25 mouse cellular contexts compared by ENCODE assay signal in genomic region chr1:90800466-90800865, GRCm38 (mm10). TPM values are rescaled to one million over a fixed set of nuclear protein-coding genes. Genes with fewer than 3 reads are reported as not detected.
DNase-seq lines count a peak whose midpoint lies in the region; ATAC-seq lines count a peak whose summit lies in the region.
"Had no signal": no experiment of that assay in that cellular context is flagged by ENCODE, and none has a peak within 500 bp of the region (broad histone marks: within the 10 kb centered on the region; RNA-seq: fewer than 3 reads in every experiment).

No protein-coding gene starts in this region.

- no peak overlapping the region for H3K4me3 ChIP-seq in limb, embryonic 15.5 days
- no peak overlapping the region for H3K4me3 ChIP-seq in limb, embryonic 10.5 days
- no peak overlapping the region for H3K4me3 ChIP-seq in forebrain, embryonic 10.5 days
- H3K4me3 ChIP-seq: embryonic facial prominence, embryonic 12.5 days; forebrain, embryonic 13.5 days; forebrain, embryonic 15.5 days had no signal

- peak; percentile 13; the same call in 1 of the 2 replicates for ATAC-seq in limb, embryonic 15.5 days (ENCODE audit: insufficient number of reproducible peaks, low FRiP score, low TSS enrichment, low read depth)
- ATAC-seq: activated CD4-positive, CD25-positive, alpha-beta regulatory T cell, adult 4 months; forebrain, embryonic 13.5 days; forebrain, embryonic 15.5 days; forebrain, postnatal 0 days; Patski had no signal

- intact Hi-C loops in gastrocnemius, postnatal 36 days (cut with DNase I), result no loop called here

- H3K9ac ChIP-seq in limb, embryonic 15.5 days, result no peak overlapping the region
- H3K9ac ChIP-seq: embryonic facial prominence, embryonic 12.5 days; forebrain, embryonic 13.5 days; forebrain, embryonic 15.5 days; forebrain, postnatal 0 days had no signal

- no peaks in the 10 kb centered on the region for H3K9me3 ChIP-seq in limb, embryonic 15.5 days
- H3K9me3 ChIP-seq in limb, embryonic 10.5 days (replicated peaks), result no peaks in the 10 kb centered on the region
- H3K9me3 ChIP-seq in forebrain, embryonic 10.5 days, result no peaks in the 10 kb centered on the region
- H3K9me3 ChIP-seq: embryonic facial prominence, embryonic 12.5 days; forebrain, embryonic 13.5 days; forebrain, embryonic 15.5 days had no signal

- H3K4me2 ChIP-seq in limb, embryonic 15.5 days, result no peak overlapping the region
- H3K4me2 ChIP-seq: embryonic facial prominence, embryonic 12.5 days; forebrain, embryonic 13.5 days; forebrain, embryonic 15.5 days had no signal

- no peak for DNase-seq in limb, embryonic 10.5 days (ENCODE audit: low spot score)
- DNase-seq in 3T3-L1 (ENCODE audit: low read depth, low spot score), result peak; percentile 59
- peak; percentile 36 for DNase-seq in adipocyte (ENCODE audit: low spot score)
- DNase-seq in fibroblast of lung, adult 2 months (ENCODE audit: low read depth), result peak; percentile 91
- no peak for DNase-seq in forebrain, embryonic 10.5 days (ENCODE audit: extremely low spot score, low spot score)
- no peak for DNase-seq in adrenal gland, postnatal 10 days
- DNase-seq in gastrocnemius, postnatal 36 days, result no peak
- DNase-seq: adrenal gland, adult 2 months; adrenal gland, postnatal 25 days; cerebellum, adult 11 months; cerebellum, adult 18-20 months; cerebellum, adult 8-10 months; cerebellum, adult 9-11 months; cerebellum, postnatal 14 days; cerebellum, postnatal 36 days; embryo, embryonic 11 days; forebrain, postnatal 0 days had no signal

- no peaks in the 10 kb centered on the region for H3K27me3 ChIP-seq in limb, embryonic 15.5 days
- H3K27me3 ChIP-seq in limb, embryonic 10.5 days (ENCODE audit: low read depth, poor library complexity, severe bottlenecking), result no peaks in the 10 kb centered on the region
- H3K27me3 ChIP-seq in forebrain, embryonic 10.5 days (ENCODE audit: poor library complexity, severe bottlenecking), result no peaks in the 10 kb centered on the region
- H3K27me3 ChIP-seq: embryonic facial prominence, embryonic 12.5 days; forebrain, embryonic 13.5 days; forebrain, embryonic 15.5 days; Patski had no signal

- H3K27ac ChIP-seq in limb, embryonic 15.5 days, result no peak overlapping the region
- H3K27ac ChIP-seq in limb, embryonic 10.5 days, result no peak overlapping the region
- H3K27ac ChIP-seq in forebrain, embryonic 10.5 days, result no peak overlapping the region
- H3K27ac ChIP-seq: embryonic facial prominence, embryonic 12.5 days; forebrain, embryonic 13.5 days; forebrain, embryonic 15.5 days had no signal

- H3K4me1 ChIP-seq in limb, embryonic 15.5 days, result peaks cover 5% of the 10 kb centered on the region; the same call in 1 of the 2 replicates
- no peaks in the 10 kb centered on the region for H3K4me1 ChIP-seq in limb, embryonic 10.5 days
- no peaks in the 10 kb centered on the region for H3K4me1 ChIP-seq in forebrain, embryonic 10.5 days
- H3K4me1 ChIP-seq: embryonic facial prominence, embryonic 12.5 days; forebrain, embryonic 13.5 days; forebrain, embryonic 15.5 days had no signal

- peaks cover 88% of the 10 kb centered on the region for H3K36me3 ChIP-seq in limb, embryonic 15.5 days
- peaks cover 3% of the 10 kb centered on the region for H3K36me3 ChIP-seq in limb, embryonic 10.5 days
- no peaks in the 10 kb centered on the region for H3K36me3 ChIP-seq in forebrain, embryonic 10.5 days (replicated peaks)
- H3K36me3 ChIP-seq: forebrain, embryonic 15.5 days had no signal

- 65% methylated on average over 3 of the region's 3 CpGs for WGBS in limb, embryonic 15.5 days
- 94% methylated on average over 3 of the region's 3 CpGs for WGBS in limb, embryonic 10.5 days
- 88% methylated on average over 3 of the region's 3 CpGs for WGBS in forebrain, embryonic 10.5 days

RNA-seq across cellular contexts. Expression of gene Col6a3, which starts 43.3 kb away (rescaled TPM):
- 183 and 219 TPM in 2 replicates for polyA plus RNA-seq in limb, embryonic 15.5 days (2015; fragmentation: Nextera tagmentation; extraction: Ambion mirVana)
- 2.8 and 5.6 TPM in 2 replicates for polyA plus RNA-seq in limb, embryonic 10.5 days (2016; fragmentation: Nextera tagmentation; extraction: Ambion mirVana)
- 1.8 and 2.3 TPM in 2 replicates for polyA plus RNA-seq in forebrain, embryonic 10.5 days (2016; fragmentation: Nextera tagmentation; extraction: Ambion mirVana)
- 100 to 1,000 TPM; 124 to 127 TPM for total RNA-seq in adrenal gland, postnatal 10 days (2021)
- total RNA-seq in gastrocnemius, postnatal 36 days (2021), result 10 to 100 TPM; 63.2 to 73.4 TPM
- total RNA-seq: common myeloid progenitor, adult 5-6 weeks; MEL had no signal
- polyA plus RNA-seq: activated CD4-positive, CD25-positive, alpha-beta regulatory T cell, adult 4 months had no signal

Comparison
In these comparisons a context has a peak if more than half of its experiments do, and no peak if none do; other contexts are left out.
1. RNA of gene Col6a3, which starts 43.3 kb away (polyA plus RNA-seq): 183 to 219 TPM in limb, embryonic 15.5 days; 2.8 to 5.6 TPM in limb, embryonic 10.5 days and 1.8 to 2.3 TPM in forebrain, embryonic 10.5 days; every median in the first group is over 10 times any median in the second.
2. DNase-seq: peak in 3T3-L1 (single experiment), adipocyte (single experiment) and fibroblast of lung, adult 2 months (single experiment); none in limb, embryonic 10.5 days (single experiment), forebrain, embryonic 10.5 days (single experiment), adrenal gland, postnatal 10 days (single experiment) and gastrocnemius, postnatal 36 days (0 of 2).